10 mouse cellular contexts compared by ENCODE assay signal in the genomic region with DNA sequence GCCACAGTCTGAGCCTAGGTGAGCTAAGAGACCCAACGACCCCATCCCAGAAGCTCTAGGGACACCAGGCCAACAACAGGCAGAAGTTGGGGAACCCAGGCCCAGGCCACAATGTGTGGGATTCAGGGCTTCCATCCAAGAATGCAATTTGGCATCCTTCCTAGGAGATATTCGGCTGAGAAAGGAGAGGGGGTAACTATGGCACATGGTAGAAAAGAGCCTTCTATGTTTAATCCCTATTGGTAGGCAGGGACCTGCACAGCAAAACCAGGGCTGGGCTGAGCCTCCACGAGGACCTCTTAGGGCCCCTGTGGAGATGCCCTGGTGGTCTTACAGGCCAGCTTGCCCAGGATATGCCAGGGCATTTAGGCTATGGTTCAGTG.
DNase-seq lines count a peak whose midpoint lies in the region; ATAC-seq and TF ChIP-seq lines count a peak whose summit lies in the region.
"Had no signal": no experiment of that assay in that cellular context is flagged by ENCODE, and none has a peak within 500 bp of the region (broad histone marks: within the 10 kb centered on the region; RNA-seq: fewer than 3 reads in every experiment).

No protein-coding gene starts in this region.

- H3K4me1 ChIP-seq in kidney, adult 2 months (ENCODE audit: control insufficient read depth, insufficient read depth, low read length) = peaks cover 5% of the 10 kb centered on the region; the same call in 1 of the 2 replicates
- H3K4me1 ChIP-seq in G1E (ENCODE audit: insufficient read depth, low read depth, low read length) = peaks cover 92% of the 10 kb centered on the region
- H3K4me1 ChIP-seq in limb, embryonic 10.5 days = peaks cover 69% of the 10 kb centered on the region
- H3K4me1 ChIP-seq in cerebellum, adult 2 months (ENCODE audit: control insufficient read depth, insufficient read depth, low read length) = 0 out of 2 replicates have a peak, but pooled peaks cover 3% of the 10 kb centered on the region

- H3K36me3 ChIP-seq in kidney, adult 2 months (ENCODE audit: control insufficient read depth, insufficient read depth, low read length) = no peaks in the 10 kb centered on the region
- peaks cover 2% of the 10 kb centered on the region for H3K36me3 ChIP-seq in G1E (replicated peaks)
- no peaks in the 10 kb centered on the region for H3K36me3 ChIP-seq in limb, embryonic 10.5 days
- H3K36me3 ChIP-seq: neural tube, embryonic 12.5 days had no signal

- TF ChIP-seq CTCF in kidney, adult 2 months (conservative IDR thresholded peaks at IDR 0.05; ENCODE audit: insufficient read depth, insufficient read length, low read depth, low read length) = no peak
- no peak for TF ChIP-seq CTCF in G1E (IDR thresholded peaks at IDR 0.05; ENCODE audit: low read depth, low read length)
- TF ChIP-seq CTCF in cerebellum, adult 2 months (IDR thresholded peaks at IDR 0.05; ENCODE audit: borderline replicate concordance, insufficient read depth, low read depth, low read length) = no peak

- TF ChIP-seq POLR2A in kidney, adult 2 months (IDR thresholded peaks at IDR 0.05; ENCODE audit: low read depth, low read length) = no peak
- no peak for TF ChIP-seq POLR2A in cerebellum, adult 2 months (IDR thresholded peaks at IDR 0.05; ENCODE audit: borderline replicate concordance, insufficient read depth, low read length)

- no peaks in the 10 kb centered on the region for H3K27me3 ChIP-seq in kidney, adult 2 months (replicated peaks; ENCODE audit: control insufficient read depth, insufficient read depth, low read length)
- H3K27me3 ChIP-seq in G1E (ENCODE audit: insufficient read depth, low read length) = no peaks in the 10 kb centered on the region
- H3K27me3 ChIP-seq in limb, embryonic 10.5 days (ENCODE audit: low read depth, poor library complexity, severe bottlenecking) = peaks cover 4% of the 10 kb centered on the region; the same call in 1 of the 2 replicates
- no peaks in the 10 kb centered on the region for H3K27me3 ChIP-seq in cerebellum, adult 2 months (ENCODE audit: control insufficient read depth, insufficient read depth, low read length)
- H3K27me3 ChIP-seq: neural tube, embryonic 12.5 days had no signal

- no peak overlapping the region for H3K27ac ChIP-seq in kidney, adult 2 months (ENCODE audit: insufficient read depth, low read depth, low read length)
- H3K27ac ChIP-seq in limb, embryonic 10.5 days = peak overlapping the region; percentile 44; the same call in 1 of the 2 replicates
- no peak overlapping the region for H3K27ac ChIP-seq in cerebellum, adult 2 months (ENCODE audit: insufficient read depth, low read length)
- H3K27ac ChIP-seq: neural tube, embryonic 12.5 days had no signal

- H3K9me3 ChIP-seq in G1E (replicated peaks) = no peaks in the 10 kb centered on the region
- H3K9me3 ChIP-seq in limb, embryonic 10.5 days (replicated peaks) = no peaks in the 10 kb centered on the region
- H3K9me3 ChIP-seq: neural tube, embryonic 12.5 days had no signal

- DNase-seq in kidney, adult 2 months = peak; percentile 29
- DNase-seq in kidney, postnatal 10 days = no peak
- no peak for DNase-seq in G1E (ENCODE audit: low spot score)
- DNase-seq in MN1 (ENCODE audit: low spot score) = peak; percentile 80
- DNase-seq in limb, embryonic 10.5 days (ENCODE audit: low spot score) = no peak
- no peak for DNase-seq in urinary bladder, postnatal 14 days (ENCODE audit: low spot score)
- DNase-seq in spleen, postnatal 10 days (ENCODE audit: low spot score in 2 of 2) = no peak
- DNase-seq in cerebellum, adult 2 months = no peak
- DNase-seq: left cerebral cortex, postnatal 4 days had no signal

- H3K4me3 ChIP-seq in kidney, adult 2 months (ENCODE audit: insufficient read depth, low read depth, low read length) = no peak overlapping the region
- peak overlapping the region; percentile 63; the same call in 1 of the 2 replicates for H3K4me3 ChIP-seq in G1E (ENCODE audit: low read depth, low read length)
- H3K4me3 ChIP-seq in limb, embryonic 10.5 days = no peak overlapping the region
- H3K4me3 ChIP-seq in cerebellum, adult 2 months (replicated peaks; ENCODE audit: insufficient read depth, low read depth, low read length) = no peak overlapping the region
- H3K4me3 ChIP-seq: neural tube, embryonic 12.5 days had no signal

- WGBS in kidney, adult 2 months = 58% methylated on average over 3 of the region's 3 CpGs
- 78% methylated on average over 3 of the region's 3 CpGs for WGBS in limb, embryonic 10.5 days
- 16% methylated on average over 3 of the region's 3 CpGs for WGBS in cerebellum, adult 2 months

- ATAC-seq in G1E (ENCODE audit: extremely low read depth, insufficient number of reproducible peaks, low FRiP score, poor library complexity, severe bottlenecking) = no peak

Comparison
In these comparisons a context has a peak if more than half of its experiments do, and no peak if none do; other contexts are left out.
1. DNase-seq: peak in kidney, adult 2 months (single experiment) and MN1 (single experiment); none in kidney, postnatal 10 days (single experiment), G1E (single experiment), limb, embryonic 10.5 days (single experiment), urinary bladder, postnatal 14 days (single experiment), spleen, postnatal 10 days (0 of 2) and cerebellum, adult 2 months (0 of 2).